Mouse (Mus musculus): ENCODE measurements around the gene Dcpp1. TPM values are rescaled to one million over a fixed set of nuclear protein-coding genes. Genes with fewer than 3 reads are reported as not detected.

Gene Dcpp1
- polyA plus RNA-seq, 1 experiment, result not detected

DNA sequence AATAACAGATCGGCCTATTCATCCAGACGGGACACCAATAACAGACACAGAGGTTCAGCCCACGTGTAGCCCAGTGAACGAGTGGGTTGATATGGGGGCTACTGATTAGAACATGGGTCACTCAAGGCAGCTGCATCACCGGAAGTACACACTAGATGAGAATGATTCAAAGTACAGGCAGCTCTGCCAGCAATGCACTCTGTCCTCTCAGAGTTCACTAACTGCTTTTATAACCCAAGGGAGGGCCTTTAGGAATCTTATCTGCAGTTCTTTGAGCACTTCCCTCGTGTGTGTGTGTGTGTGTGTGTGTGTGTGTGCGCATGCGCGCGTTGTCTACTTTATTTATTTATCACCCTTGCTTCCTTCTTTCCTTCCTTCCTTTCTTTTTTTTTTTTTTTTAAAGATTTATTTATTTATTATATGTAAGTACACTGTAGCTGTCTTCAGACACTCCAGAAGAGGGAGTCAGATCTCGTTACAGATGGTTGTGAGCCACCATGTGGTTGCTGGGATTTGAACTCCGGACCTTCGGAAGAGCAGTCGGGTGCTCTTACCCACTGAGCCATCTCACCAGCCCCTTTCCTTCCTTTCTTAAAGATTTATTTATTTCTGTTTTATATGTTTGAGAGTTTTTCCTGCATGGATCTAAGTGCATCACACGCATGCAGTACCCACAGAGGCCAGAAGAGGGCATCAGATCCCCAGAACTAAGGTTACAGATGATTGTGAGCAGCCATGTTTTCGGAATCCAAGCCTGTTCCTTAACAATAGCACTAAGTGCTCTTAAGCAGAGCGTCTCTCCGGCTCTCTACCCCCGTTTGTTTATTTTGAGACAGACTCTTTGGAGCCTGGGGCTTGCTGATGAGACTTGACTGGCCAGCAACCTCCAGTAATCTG is 29.6 kb upstream of the Dcpp1 start:
- 43% methylated on average over 19 of the region's 19 CpGs for WGBS

DNA sequence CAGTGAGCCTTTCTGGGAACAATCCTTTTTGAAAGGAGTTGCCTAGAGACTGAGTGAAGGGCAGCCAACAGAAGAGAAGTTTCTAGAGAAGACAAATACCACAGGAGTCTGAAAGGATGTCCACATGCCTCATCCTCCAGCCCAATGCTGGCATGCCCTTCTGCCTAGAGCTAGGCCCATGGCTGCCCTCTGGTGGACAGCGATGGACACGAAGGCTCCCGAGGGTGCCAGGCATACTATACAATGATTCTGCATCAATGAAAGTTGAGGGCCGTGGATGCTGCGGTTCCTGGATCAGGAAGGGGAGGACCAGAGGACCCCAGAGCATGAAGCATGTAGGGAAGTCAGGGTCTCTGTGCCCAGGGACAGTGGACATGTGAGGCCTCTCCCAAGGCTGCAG is 27.4 kb upstream of the Dcpp1 start:
- Histone ChIP-seq H3K4me3 (replicated peaks; ENCODE audit: control insufficient read depth, low read depth, low read length) (no peak overlapping the region), H3K4me1 (ENCODE audit: control insufficient read depth, insufficient read depth, low read length) (no peaks in the 10 kb centered on the region), H3K27ac (ENCODE audit: control insufficient read depth, insufficient read depth, low read depth, low read length, poor library complexity) (no peak overlapping the region)
- 40% methylated on average over 5 of the region's 5 CpGs for WGBS
- TF ChIP-seq CTCF (IDR thresholded peaks at IDR 0.05; ENCODE audit: control insufficient read depth, insufficient read depth, low read length) (peak; percentile 91), POLR2A (IDR thresholded peaks at IDR 0.05; ENCODE audit: borderline replicate concordance, control insufficient read depth, low read depth, low read length) (0 out of 2 replicates have a peak, but pooled peaks have one; percentile 10)

More for the DNA sequence above, 29.6 kb upstream of the Dcpp1 start:
- TF ChIP-seq CTCF (IDR thresholded peaks at IDR 0.05; ENCODE audit: control insufficient read depth, insufficient read depth, low read length) (peak; percentile 55), POLR2A (IDR thresholded peaks at IDR 0.05; ENCODE audit: borderline replicate concordance, control insufficient read depth, low read depth, low read length) (no peak)
- Histone ChIP-seq H3K4me1 (ENCODE audit: control insufficient read depth, insufficient read depth, low read length) (no peaks in the 10 kb centered on the region), H3K27ac (ENCODE audit: control insufficient read depth, insufficient read depth, low read depth, low read length, poor library complexity) (no peak overlapping the region), H3K4me3 (replicated peaks; ENCODE audit: control insufficient read depth, low read depth, low read length) (no peak overlapping the region)

DNA sequence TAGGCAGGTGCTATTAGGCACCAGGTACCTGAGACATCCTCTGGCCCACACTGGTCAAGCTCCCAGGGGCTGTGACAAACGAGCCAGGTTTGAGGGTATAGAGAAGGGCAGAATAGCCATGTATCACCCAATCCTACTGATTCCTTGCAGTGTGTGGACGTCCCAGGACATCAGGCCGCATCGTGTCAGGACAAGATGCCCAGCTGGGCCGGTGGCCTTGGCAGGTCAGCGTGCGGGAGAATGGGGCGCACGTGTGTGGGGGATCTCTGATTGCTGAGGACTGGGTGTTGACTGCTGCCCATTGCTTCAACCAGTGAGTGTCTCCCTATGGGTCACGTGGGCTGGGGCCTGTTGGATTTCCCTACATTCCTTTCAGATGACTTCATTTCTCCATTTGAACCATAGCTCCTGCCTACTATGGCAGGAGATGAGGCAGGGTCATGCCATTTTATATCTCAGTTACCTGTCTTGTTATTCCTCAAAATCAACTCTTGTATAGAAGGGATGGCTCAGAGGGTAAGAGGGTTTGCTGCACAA is 26.4 kb upstream of the Dcpp1 start:
- Histone ChIP-seq H3K4me3 (replicated peaks; ENCODE audit: control insufficient read depth, low read depth, low read length) (no peak overlapping the region), H3K4me1 (ENCODE audit: control insufficient read depth, insufficient read depth, low read length) (no peaks in the 10 kb centered on the region), H3K27ac (ENCODE audit: control insufficient read depth, insufficient read depth, low read depth, low read length, poor library complexity) (no peak overlapping the region)
- WGBS, result 76% methylated on average over 10 of the region's 10 CpGs
- TF ChIP-seq CTCF (IDR thresholded peaks at IDR 0.05; ENCODE audit: control insufficient read depth, insufficient read depth, low read length) (no peak), POLR2A (IDR thresholded peaks at IDR 0.05; ENCODE audit: borderline replicate concordance, control insufficient read depth, low read depth, low read length) (no peak)

DNA sequence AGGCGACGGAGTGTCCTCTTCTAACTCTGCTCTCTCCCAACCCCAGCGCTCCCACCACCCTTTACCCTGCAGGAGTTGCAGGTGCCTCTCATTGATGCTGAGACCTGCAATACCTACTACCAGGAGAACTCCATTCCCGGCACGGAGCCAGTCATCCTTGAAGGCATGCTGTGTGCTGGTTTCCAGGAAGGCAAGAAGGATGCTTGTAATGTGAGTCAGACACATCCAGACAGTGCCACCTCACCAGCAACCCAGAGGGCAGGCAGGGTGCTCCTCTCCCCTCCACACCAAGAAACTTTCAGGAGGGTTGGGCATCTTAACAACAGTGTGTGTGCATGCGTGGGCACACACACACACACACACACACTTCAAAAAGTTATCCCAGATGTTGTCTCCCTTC is 23.5 kb upstream of the Dcpp1 start:
- no peaks in the 10 kb centered on the region for H3K4me1 ChIP-seq (ENCODE audit: control insufficient read depth, insufficient read depth, low read length)
- no peak overlapping the region for H3K4me3 ChIP-seq (replicated peaks; ENCODE audit: control insufficient read depth, low read depth, low read length)
- no peak overlapping the region for H3K27ac ChIP-seq (ENCODE audit: control insufficient read depth, insufficient read depth, low read depth, low read length, poor library complexity)
- TF ChIP-seq POLR2A (IDR thresholded peaks at IDR 0.05; ENCODE audit: borderline replicate concordance, control insufficient read depth, low read depth, low read length) (no peak), CTCF (IDR thresholded peaks at IDR 0.05; ENCODE audit: control insufficient read depth, insufficient read depth, low read length) (no peak)
- 78% methylated on average over 6 of the region's 6 CpGs for WGBS

DNA sequence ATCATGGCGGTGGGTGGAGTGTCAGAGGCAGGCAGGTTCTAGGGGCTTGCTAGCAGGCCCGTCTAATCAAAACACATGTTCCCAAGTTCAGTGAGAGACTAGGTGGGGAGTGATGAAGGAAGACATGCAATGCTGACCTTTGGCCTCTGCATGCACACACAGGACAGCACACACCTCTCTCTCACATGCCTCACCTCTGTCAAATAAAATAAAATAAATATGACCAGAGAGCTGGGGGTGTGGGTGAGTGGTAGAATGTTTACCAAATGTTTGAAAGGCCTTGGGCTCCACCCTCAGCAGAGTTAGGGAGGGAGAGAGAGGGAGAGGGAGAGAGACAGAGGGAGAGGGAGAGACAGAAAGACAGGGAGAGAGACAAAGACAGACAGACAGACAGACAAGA is 22.8 kb upstream of the Dcpp1 start:
- TF ChIP-seq CTCF (IDR thresholded peaks at IDR 0.05; ENCODE audit: control insufficient read depth, insufficient read depth, low read length), result no peak
- TF ChIP-seq POLR2A (IDR thresholded peaks at IDR 0.05; ENCODE audit: borderline replicate concordance, control insufficient read depth, low read depth, low read length), result no peak
- Histone ChIP-seq H3K4me1 (ENCODE audit: control insufficient read depth, insufficient read depth, low read length) (no peaks in the 10 kb centered on the region), H3K4me3 (replicated peaks; ENCODE audit: control insufficient read depth, low read depth, low read length) (no peak overlapping the region), H3K27ac (ENCODE audit: control insufficient read depth, insufficient read depth, low read depth, low read length, poor library complexity) (no peak overlapping the region)
- WGBS, result 81% methylated on average over 2 of the region's 2 CpGs

DNA sequence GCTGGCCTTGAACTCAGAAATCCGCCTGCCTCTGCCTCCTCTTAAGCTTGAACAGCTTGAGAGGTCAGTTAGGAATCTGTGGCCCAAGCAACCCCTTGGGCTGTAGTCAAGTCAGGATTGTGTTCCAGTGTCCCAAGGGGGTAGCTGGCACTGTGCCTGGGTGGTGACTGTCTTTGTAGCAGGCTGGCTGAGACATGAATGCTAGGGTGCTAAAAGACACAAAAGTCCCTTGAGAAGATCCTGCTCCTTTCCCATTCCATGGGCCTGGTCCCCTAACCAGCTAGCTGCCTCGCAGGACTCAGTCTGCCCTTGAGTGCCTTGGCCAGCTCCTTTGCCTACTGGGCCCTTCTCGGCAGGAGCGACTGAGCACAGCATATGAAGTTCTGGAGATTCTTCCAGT is 17.8 kb upstream of the Dcpp1 start:
- Histone ChIP-seq H3K4me3 (replicated peaks; ENCODE audit: control insufficient read depth, low read depth, low read length) (no peak overlapping the region), H3K27ac (ENCODE audit: control insufficient read depth, insufficient read depth, low read depth, low read length, poor library complexity) (no peak overlapping the region), H3K4me1 (ENCODE audit: control insufficient read depth, insufficient read depth, low read length) (no peaks in the 10 kb centered on the region)
- no peak for TF ChIP-seq POLR2A (IDR thresholded peaks at IDR 0.05; ENCODE audit: borderline replicate concordance, control insufficient read depth, low read depth, low read length)
- no peak for TF ChIP-seq CTCF (IDR thresholded peaks at IDR 0.05; ENCODE audit: control insufficient read depth, insufficient read depth, low read length)
- 83% methylated on average over 4 of the region's 4 CpGs for WGBS

DNA sequence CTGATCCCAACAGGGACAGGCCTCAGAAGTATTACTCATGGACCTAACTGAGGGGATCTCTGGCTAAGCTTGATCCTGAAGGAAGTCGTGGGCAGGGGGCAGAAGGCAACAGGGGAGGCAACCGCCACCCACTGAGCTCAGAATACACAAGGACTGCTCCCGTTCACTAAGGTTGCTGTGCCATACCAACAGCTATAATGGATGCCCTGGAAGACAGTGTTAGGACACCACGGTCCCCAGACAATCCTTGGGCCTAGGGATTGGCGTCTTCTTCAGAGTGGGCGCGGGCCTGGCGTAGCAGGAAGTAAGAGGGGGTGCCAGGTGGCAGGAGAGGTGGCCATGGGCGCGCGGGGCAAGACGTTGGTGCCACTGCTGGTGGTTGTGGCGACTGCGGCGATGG is 12.9 kb upstream of the Dcpp1 start, which contains the start of gene Prss21:
Gene Prss21 (plus strand): TSS at position 301 of the 400 bp plus-strand sequence.
- TF ChIP-seq POLR2A (IDR thresholded peaks at IDR 0.05; ENCODE audit: borderline replicate concordance, control insufficient read depth, low read depth, low read length), result no peak
- no peak for TF ChIP-seq CTCF (IDR thresholded peaks at IDR 0.05; ENCODE audit: control insufficient read depth, insufficient read depth, low read length)
- Histone ChIP-seq H3K4me3 (replicated peaks; ENCODE audit: control insufficient read depth, low read depth, low read length) (no peak within 1 kb of the TSS), H3K27ac (ENCODE audit: control insufficient read depth, insufficient read depth, low read depth, low read length, poor library complexity) (no peak within 1 kb of the TSS), H3K4me1 (ENCODE audit: control insufficient read depth, insufficient read depth, low read length) (no peaks in the 10 kb centered on the region; the same call in none of the 2 replicates)
- WGBS, result 82% methylated on average over 15 of the region's 15 CpGs

DNA sequence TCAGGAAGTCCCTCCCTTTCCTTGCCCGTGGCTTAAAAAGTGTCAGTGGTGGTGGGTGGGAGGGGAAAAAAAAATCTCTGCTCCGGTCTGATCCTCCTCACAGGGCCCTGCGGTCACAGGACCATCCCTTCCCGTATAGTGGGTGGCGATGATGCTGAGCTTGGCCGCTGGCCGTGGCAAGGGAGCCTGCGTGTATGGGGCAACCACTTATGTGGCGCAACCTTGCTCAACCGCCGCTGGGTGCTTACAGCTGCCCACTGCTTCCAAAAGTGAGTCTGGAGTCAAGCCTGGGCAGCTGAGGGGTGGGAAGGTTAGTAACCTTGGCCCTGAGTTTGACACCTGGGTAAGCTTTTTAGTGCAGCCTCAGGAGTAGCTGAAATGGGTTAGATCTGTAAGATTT is 12.2 kb upstream of the Dcpp1 start:
- 39% methylated on average over 11 of the region's 11 CpGs for WGBS
- Histone ChIP-seq H3K27ac (ENCODE audit: control insufficient read depth, insufficient read depth, low read depth, low read length, poor library complexity) (no peak overlapping the region), H3K4me3 (replicated peaks; ENCODE audit: control insufficient read depth, low read depth, low read length) (no peak overlapping the region), H3K4me1 (ENCODE audit: control insufficient read depth, insufficient read depth, low read length) (no peaks in the 10 kb centered on the region; the same call in none of the 2 replicates)
- TF ChIP-seq POLR2A (IDR thresholded peaks at IDR 0.05; ENCODE audit: borderline replicate concordance, control insufficient read depth, low read depth, low read length) (no peak), CTCF (IDR thresholded peaks at IDR 0.05; ENCODE audit: control insufficient read depth, insufficient read depth, low read length) (no peak)
